Mouse (Mus musculus): ENCODE data around the gene Spdya. TPM values are rescaled to one million over a fixed set of nuclear protein-coding genes. Genes with fewer than 3 reads are reported as not detected.
"Not testable (repeated sequence)": the region's sequence is repeated elsewhere in the genome, so short reads cannot be mapped to it uniquely, and the experiment has no call there.

Gene Spdya
- polyA plus RNA-seq, 1 experiment from 2014 or later, result 1.0 TPM

DNA sequence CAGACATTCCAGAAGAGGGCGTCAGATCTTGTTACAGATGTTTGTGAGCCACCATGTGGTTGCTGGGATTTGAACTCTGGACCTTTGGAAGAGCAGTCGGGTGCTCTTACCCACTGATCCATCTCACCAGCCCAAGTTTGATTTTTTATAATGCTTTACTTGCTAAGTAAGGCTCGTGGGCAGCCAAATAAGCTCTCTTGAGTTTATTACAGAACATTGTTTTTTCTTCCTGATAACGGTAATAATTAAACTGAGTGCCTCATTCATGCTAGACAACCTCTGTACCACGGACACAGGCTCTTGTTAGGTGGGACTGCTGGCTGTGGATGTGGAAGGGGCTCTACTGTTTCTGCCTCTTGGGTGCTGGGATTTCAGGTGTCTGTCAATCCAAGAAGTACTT, 87.2 kb downstream of the Spdya start:
- H3K27ac ChIP-seq (replicated peaks); H3K9ac ChIP-seq; H3K4me1 ChIP-seq (replicated peaks); ATAC-seq (ENCODE audit: low read depth); H3K4me2 ChIP-seq; H3K27me3 ChIP-seq; H3K9me3 ChIP-seq; H3K4me3 ChIP-seq: not testable (repeated sequence)
- WGBS, result 87% methylated on average over 5 of the region's 5 CpGs
- peaks cover 83% of the 10 kb centered on the region for H3K36me3 ChIP-seq

Other genes with a start within 250 kb of the Spdya start
- gene Emilin2, start 240.1 kb upstream of the Spdya start, polyA plus RNA-seq (2015; fragmentation: Nextera tagmentation; extraction: Ambion mirVana), result 2.0 and 3.7 TPM in 2 replicates
- 1.7 and 4.7 TPM in 2 replicates for gene Gm4707, start 92.1 kb upstream of the Spdya start, polyA plus RNA-seq (2015; fragmentation: Nextera tagmentation; extraction: Ambion mirVana)
- gene Smchd1, start 76.7 kb upstream of the Spdya start, polyA plus RNA-seq (2015; fragmentation: Nextera tagmentation; extraction: Ambion mirVana), result 34.5 and 46.3 TPM in 2 replicates
- 8.1 and 12.1 TPM in 2 replicates for gene Ndc80, start 25.2 kb upstream of the Spdya start, polyA plus RNA-seq (2015; fragmentation: Nextera tagmentation; extraction: Ambion mirVana)
- gene Wdr43, start 63.8 kb downstream of the Spdya start, polyA plus RNA-seq (2015; fragmentation: Nextera tagmentation; extraction: Ambion mirVana), result 45.6 and 49.9 TPM in 2 replicates
- 0.15 and 0.29 TPM in 2 replicates for gene Togaram2, start 121.2 kb downstream of the Spdya start, polyA plus RNA-seq (2015; fragmentation: Nextera tagmentation; extraction: Ambion mirVana)
- gene Pcare, start 200.8 kb downstream of the Spdya start, polyA plus RNA-seq (2015; fragmentation: Nextera tagmentation; extraction: Ambion mirVana), result not detected in 2 replicates
- 9.5 and 11.3 TPM in 2 replicates for gene Clip4, start 216.4 kb downstream of the Spdya start, polyA plus RNA-seq (2015; fragmentation: Nextera tagmentation; extraction: Ambion mirVana)